Mouse (Mus musculus) neural tube, embryonic 12.5 days (tissue): ENCODE data around the gene Stx11. TPM values are rescaled to one million over a fixed set of nuclear protein-coding genes. Genes with fewer than 3 reads are reported as not detected.
"Not testable (repeated sequence)": the region's sequence is repeated elsewhere in the genome, so short reads cannot be mapped to it uniquely, and the experiment has no call there.

ENCODE experiments used
- ATAC-seq: fragments of 200-750 bp; cut with Nextera tagmentation; 2 replicates; pipeline ENCODE4 v1.8.0; 2017; ENCODE audit warnings: low read depth, mild to moderate bottlenecking, moderate TSS enrichment, moderate library complexity; ENCODE audit not compliant: low FRiP score
- H3K27ac ChIP-seq: fragments of 300-500 bp; sonication (generic); 2 replicates; pipeline ENCODE4 v1.5.1; 2016
- H3K27me3 ChIP-seq: fragments of 300-500 bp; sonication (generic); replicated peaks from 2 replicates; pipeline ENCODE4 v1.6.1; 2016; ENCODE audit warnings: mild to moderate bottlenecking
- H3K36me3 ChIP-seq: fragments of 300-500 bp; sonication (generic); 2 replicates; pipeline ENCODE4 v1.6.1; 2016; ENCODE audit warnings: mild to moderate bottlenecking
- H3K4me1 ChIP-seq: fragments of 300-500 bp; sonication (generic); 2 replicates; pipeline ENCODE4 v1.6.1; 2016
- H3K4me2 ChIP-seq: fragments of 300-500 bp; sonication (generic); replicated peaks from 2 replicates; pipeline ENCODE4 v1.6.1; 2016; ENCODE audit warnings: mild to moderate bottlenecking
- H3K4me3 ChIP-seq: fragments of 300-500 bp; sonication (generic); 2 replicates; pipeline ENCODE4 v1.5.1; 2016
- H3K9ac ChIP-seq: fragments of 300-500 bp; sonication (generic); 2 replicates; pipeline ENCODE4 v1.6.1; 2016; ENCODE audit warnings: mild to moderate bottlenecking
- H3K9me3 ChIP-seq: fragments of 300-500 bp; sonication (generic); 2 replicates; pipeline ENCODE4 v1.6.1; 2016; ENCODE audit warnings: mild to moderate bottlenecking
- WGBS: fragments of 180-500 bp; shearing (Covaris S2); methylation state at CpG from one replicate; pipeline ENCODE4 v1.1.7; 2016; 5-methylcytosine and 5-hydroxymethylcytosine counted together
- polyA plus RNA-seq: library from polyadenylated mRNA; unstranded; fragments of >200 nt; fragmentation: Nextera tagmentation; extraction: Ambion mirVana; gene quantifications from 2 replicates; pipeline ENCODE4 v1.2.1, GENCODE M21; 2016

Stx11 gene
- polyA plus RNA-seq, 1 experiment from 2014 or later, result 4.5 TPM

- no peak overlapping the region for H3K4me3 ChIP-seq
- no peak for ATAC-seq
- no peak overlapping the region for H3K9ac ChIP-seq
- H3K27ac ChIP-seq, result no peak overlapping the region
- H3K4me1 ChIP-seq, result no peaks in the 10 kb centered on the region
- WGBS, result 68% methylated on average over 7 of the region's 7 CpGs
- no peaks in the 10 kb centered on the region for H3K27me3 ChIP-seq
- no peak overlapping the region for H3K4me2 ChIP-seq
- H3K9me3 ChIP-seq, result no peaks in the 10 kb centered on the region
- no peaks in the 10 kb centered on the region for H3K36me3 ChIP-seq
These were observed 17.0 kb upstream of the Stx11 start for GRCm38 (mm10) chr10:12981071-12981470.

GRCm38 (mm10) chr10:12977787-12978212 lies 13.7 kb upstream of the Stx11 start:
- no peaks in the 10 kb centered on the region for H3K9me3 ChIP-seq
- H3K27me3 ChIP-seq, result no peaks in the 10 kb centered on the region
- no peaks in the 10 kb centered on the region for H3K4me1 ChIP-seq
- 81% methylated on average over 9 of the region's 9 CpGs for WGBS
- ATAC-seq, result no peak
- H3K4me2 ChIP-seq, result no peak overlapping the region
- no peak overlapping the region for H3K9ac ChIP-seq
- H3K27ac ChIP-seq, result no peak overlapping the region
- no peaks in the 10 kb centered on the region for H3K36me3 ChIP-seq
- no peak overlapping the region for H3K4me3 ChIP-seq

- Histone ChIP-seq H3K9ac (no peak overlapping the region), H3K27me3 (no peaks in the 10 kb centered on the region), H3K9me3 (no peaks in the 10 kb centered on the region), H3K4me3 (no peak overlapping the region), H3K27ac (no peak overlapping the region), H3K36me3 (no peaks in the 10 kb centered on the region), H3K4me2 (no peak overlapping the region), H3K4me1 (no peaks in the 10 kb centered on the region)
- 91% methylated on average over 7 of the region's 7 CpGs for WGBS
- no peak for ATAC-seq
These were observed 12.5 kb upstream of the Stx11 start for GRCm38 (mm10) chr10:12976552-12976951.

GRCm38 (mm10) chr10:12975957-12976356 lies 11.9 kb upstream of the Stx11 start:
- Histone ChIP-seq H3K4me1 (no peaks in the 10 kb centered on the region), H3K27ac (no peak overlapping the region), H3K9ac (no peak overlapping the region), H3K9me3 (no peaks in the 10 kb centered on the region), H3K4me2 (no peak overlapping the region), H3K36me3 (no peaks in the 10 kb centered on the region), H3K4me3 (no peak overlapping the region), H3K27me3 (no peaks in the 10 kb centered on the region)
- WGBS, result 91% methylated on average over 7 of the region's 7 CpGs
- no peak for ATAC-seq

- 92% methylated on average over 3 of the region's 3 CpGs for WGBS
These were observed 11.4 kb upstream of the Stx11 start for GRCm38 (mm10) chr10:12975461-12975860.

GRCm38 (mm10) chr10:12974572-12974971 lies 10.5 kb upstream of the Stx11 start:
- H3K27ac ChIP-seq, result no peak overlapping the region
- no peaks in the 10 kb centered on the region for H3K4me1 ChIP-seq
- no peak for ATAC-seq
- no peaks in the 10 kb centered on the region for H3K36me3 ChIP-seq
- no peak overlapping the region for H3K4me3 ChIP-seq
- H3K4me2 ChIP-seq, result no peak overlapping the region
- no peaks in the 10 kb centered on the region for H3K9me3 ChIP-seq
- no peak overlapping the region for H3K9ac ChIP-seq
- H3K27me3 ChIP-seq, result no peaks in the 10 kb centered on the region
- WGBS, result 96% methylated on average over 6 of the region's 6 CpGs

More at GRCm38 (mm10) chr10:12975461-12975860, 11.4 kb upstream of the Stx11 start:
- Histone ChIP-seq H3K9me3 (no peaks in the 10 kb centered on the region), H3K4me1 (no peaks in the 10 kb centered on the region), H3K4me3 (no peak overlapping the region), H3K4me2 (no peak overlapping the region), H3K27ac (no peak overlapping the region), H3K27me3 (no peaks in the 10 kb centered on the region), H3K36me3 (no peaks in the 10 kb centered on the region), H3K9ac (no peak overlapping the region)
- no peak for ATAC-seq

GRCm38 (mm10) chr10:12965669-12966180 lies 1.6 kb upstream of the Stx11 start:
- no peaks in the 10 kb centered on the region for H3K4me1 ChIP-seq
- no peak overlapping the region for H3K4me2 ChIP-seq
- no peaks in the 10 kb centered on the region for H3K36me3 ChIP-seq
- no peak overlapping the region for H3K27ac ChIP-seq
- no peak overlapping the region for H3K9ac ChIP-seq
- no peak for ATAC-seq
- no peak overlapping the region for H3K4me3 ChIP-seq
- peaks cover 4% of the 10 kb centered on the region; the same call in 1 of the 2 replicates for H3K27me3 ChIP-seq
- H3K9me3 ChIP-seq, result no peaks in the 10 kb centered on the region
- 79% methylated on average over 5 of the region's 5 CpGs for WGBS

GRCm38 (mm10) chr10:12963362-12964147 lies 543 bp downstream of the Stx11 start:
- Histone ChIP-seq H3K4me1 (no peaks in the 10 kb centered on the region), H3K4me2 (peak overlapping the region; percentile 90), H3K27me3 (peaks cover 4% of the 10 kb centered on the region; the same call in 1 of the 2 replicates), H3K4me3 (peak overlapping the region; percentile 77), H3K27ac (no peak overlapping the region), H3K36me3 (no peaks in the 10 kb centered on the region), H3K9ac (peak overlapping the region; percentile 64), H3K9me3 (no peaks in the 10 kb centered on the region)
- WGBS, result 7% methylated on average over 29 of the region's 29 CpGs
- no peak; the same call in 1 of the 2 replicates for ATAC-seq

- Histone ChIP-seq H3K27ac (no peak overlapping the region), H3K4me2 (no peak overlapping the region), H3K36me3 (no peaks in the 10 kb centered on the region), H3K9me3 (no peaks in the 10 kb centered on the region), H3K4me3 (no peak overlapping the region), H3K4me1 (no peaks in the 10 kb centered on the region), H3K27me3 (peaks cover 4% of the 10 kb centered on the region; the same call in 1 of the 2 replicates), H3K9ac (no peak overlapping the region)
- ATAC-seq, result no peak
These were observed 1.9 kb downstream of the Stx11 start for GRCm38 (mm10) chr10:12962238-12962637.

- no peak overlapping the region for H3K27ac ChIP-seq
- ATAC-seq, result no peak
These were observed 2.6 kb downstream of the Stx11 start for GRCm38 (mm10) chr10:12961546-12961945.

GRCm38 (mm10) chr10:12957271-12957670 lies 6.8 kb downstream of the Stx11 start:
- Histone ChIP-seq H3K36me3 (no peaks in the 10 kb centered on the region), H3K9me3 (no peaks in the 10 kb centered on the region), H3K9ac (no peak overlapping the region), H3K4me2 (no peak overlapping the region), H3K4me3 (no peak overlapping the region), H3K27ac (no peak overlapping the region), H3K27me3 (peaks cover 4% of the 10 kb centered on the region; the same call in 1 of the 2 replicates), H3K4me1 (no peaks in the 10 kb centered on the region)
- WGBS, result 77% methylated on average over 4 of the region's 4 CpGs
- no peak for ATAC-seq

More at GRCm38 (mm10) chr10:12961546-12961945, 2.6 kb downstream of the Stx11 start:
- Histone ChIP-seq H3K4me1 (no peaks in the 10 kb centered on the region), H3K4me2 (no peak overlapping the region), H3K36me3 (no peaks in the 10 kb centered on the region), H3K27me3 (peaks cover 4% of the 10 kb centered on the region; the same call in 1 of the 2 replicates), H3K9ac (no peak overlapping the region), H3K9me3 (no peaks in the 10 kb centered on the region), H3K4me3 (no peak overlapping the region)
- 91% methylated on average over 8 of the region's 8 CpGs for WGBS

GRCm38 (mm10) chr10:12955831-12956230 lies 8.3 kb downstream of the Stx11 start:
- no peak overlapping the region for H3K4me3 ChIP-seq
- no peak for ATAC-seq
- H3K27ac ChIP-seq, result no peak overlapping the region
- no peaks in the 10 kb centered on the region for H3K36me3 ChIP-seq
- no peaks in the 10 kb centered on the region for H3K4me1 ChIP-seq
- no peak overlapping the region for H3K9ac ChIP-seq
- WGBS, result 63% methylated on average over 1 of the region's 1 CpGs
- no peak overlapping the region for H3K4me2 ChIP-seq
- H3K27me3 ChIP-seq, result no peaks in the 10 kb centered on the region
- H3K9me3 ChIP-seq, result no peaks in the 10 kb centered on the region

GRCm38 (mm10) chr10:12951358-12951757 lies 12.7 kb downstream of the Stx11 start:
- WGBS, result 69% methylated on average over 4 of the region's 4 CpGs

More at GRCm38 (mm10) chr10:12951358-12951757, 12.7 kb downstream of the Stx11 start:
- not testable (repeated sequence) for H3K4me3 ChIP-seq, ATAC-seq, H3K4me1 ChIP-seq, H3K4me2 ChIP-seq, H3K27ac ChIP-seq, H3K27me3 ChIP-seq, H3K9ac ChIP-seq, H3K36me3 ChIP-seq, H3K9me3 ChIP-seq
